Mouse (Mus musculus): Measurements from ENCODE around the gene Spg7. TPM values are rescaled to one million over a fixed set of nuclear protein-coding genes. Genes with fewer than 3 reads are reported as not detected.
"Not testable (repeated sequence)": the region's sequence is repeated elsewhere in the genome, so short reads cannot be mapped to it uniquely, and the experiment has no call there.

Spg7 gene
- polyA plus RNA-seq, 1 experiment from 2014 or later: 47.7 TPM

GRCm38 (mm10) chr8:123024226-123024625, 38.5 kb upstream of the Spg7 start:
- no peak for ATAC-seq (ENCODE audit: insufficient read depth, low FRiP score, low TSS enrichment)
- 97% methylated on average over 2 of the region's 2 CpGs for WGBS

GRCm38 (mm10) chr8:123025951-123026351, 36.8 kb upstream of the Spg7 start:
- WGBS: 88% methylated on average over 3 of the region's 3 CpGs

More at GRCm38 (mm10) chr8:123024226-123024625, 38.5 kb upstream of the Spg7 start:
- no peak overlapping the region for H3K4me3 ChIP-seq (ENCODE audit: low read depth, low read length)
- no peak for DNase-seq (ENCODE audit: low spot score)
- H3K9me3 ChIP-seq (ENCODE audit: control insufficient read depth, low read length): no peaks in the 10 kb centered on the region
- no peaks in the 10 kb centered on the region for H3K27me3 ChIP-seq (ENCODE audit: control insufficient read depth, insufficient read depth, low read length)
- no peak overlapping the region for H3K4me2 ChIP-seq (ENCODE audit: low read depth)
- no peak overlapping the region for H3K9ac ChIP-seq (ENCODE audit: low read length)
- H3K4me1 ChIP-seq (ENCODE audit: control insufficient read depth, insufficient read depth, low read length): peaks cover 3% of the 10 kb centered on the region; the same call in 1 of the 2 replicates
- no peaks in the 10 kb centered on the region for H3K36me3 ChIP-seq (ENCODE audit: control insufficient read depth, insufficient read depth, low read length)
- H3K27ac ChIP-seq (ENCODE audit: low read depth, low read length): no peak overlapping the region

GRCm38 (mm10) chr8:123027786-123028185, 35.0 kb upstream of the Spg7 start:
- no peaks in the 10 kb centered on the region for H3K27me3 ChIP-seq (ENCODE audit: control insufficient read depth, insufficient read depth, low read length)
- no peak overlapping the region for H3K27ac ChIP-seq (ENCODE audit: low read depth, low read length)
- ATAC-seq (ENCODE audit: insufficient read depth, low FRiP score, low TSS enrichment): no peak
- no peak for DNase-seq (ENCODE audit: low spot score)
- no peaks in the 10 kb centered on the region for H3K9me3 ChIP-seq (ENCODE audit: control insufficient read depth, low read length)
- no peaks in the 10 kb centered on the region for H3K36me3 ChIP-seq (ENCODE audit: control insufficient read depth, insufficient read depth, low read length)
- no peak overlapping the region for H3K9ac ChIP-seq (ENCODE audit: low read length)
- no peak overlapping the region for H3K4me3 ChIP-seq (ENCODE audit: low read depth, low read length)
- peaks cover 3% of the 10 kb centered on the region; the same call in 1 of the 2 replicates for H3K4me1 ChIP-seq (ENCODE audit: control insufficient read depth, insufficient read depth, low read length)
- H3K4me2 ChIP-seq (ENCODE audit: low read depth): no peak overlapping the region
- 95% methylated on average over 8 of the region's 8 CpGs for WGBS

More at GRCm38 (mm10) chr8:123025951-123026351, 36.8 kb upstream of the Spg7 start:
- Histone ChIP-seq H3K27ac (ENCODE audit: low read depth, low read length) (no peak overlapping the region), H3K9ac (ENCODE audit: low read length) (no peak overlapping the region), H3K36me3 (ENCODE audit: control insufficient read depth, insufficient read depth, low read length) (no peaks in the 10 kb centered on the region), H3K4me3 (ENCODE audit: low read depth, low read length) (no peak overlapping the region), H3K27me3 (ENCODE audit: control insufficient read depth, insufficient read depth, low read length) (no peaks in the 10 kb centered on the region), H3K9me3 (ENCODE audit: control insufficient read depth, low read length) (no peaks in the 10 kb centered on the region), H3K4me2 (ENCODE audit: low read depth) (no peak overlapping the region), H3K4me1 (ENCODE audit: control insufficient read depth, insufficient read depth, low read length) (peaks cover 3% of the 10 kb centered on the region; the same call in 1 of the 2 replicates)
- ATAC-seq (ENCODE audit: insufficient read depth, low FRiP score, low TSS enrichment): no peak
- no peak for DNase-seq (ENCODE audit: low spot score)

GRCm38 (mm10) chr8:123030091-123030490, 32.7 kb upstream of the Spg7 start:
- not testable (repeated sequence) for H3K27ac ChIP-seq (ENCODE audit: low read depth, low read length); DNase-seq (ENCODE audit: low spot score); H3K36me3 ChIP-seq (ENCODE audit: control insufficient read depth, insufficient read depth, low read length); H3K4me2 ChIP-seq (ENCODE audit: low read depth); H3K4me1 ChIP-seq (ENCODE audit: control insufficient read depth, insufficient read depth, low read length); H3K27me3 ChIP-seq (ENCODE audit: control insufficient read depth, insufficient read depth, low read length); H3K9ac ChIP-seq (ENCODE audit: low read length); ATAC-seq (ENCODE audit: insufficient read depth, low FRiP score, low TSS enrichment); H3K9me3 ChIP-seq (ENCODE audit: control insufficient read depth, low read length); H3K4me3 ChIP-seq (ENCODE audit: low read depth, low read length)
- 93% methylated on average over 4 of the region's 5 CpGs for WGBS

GRCm38 (mm10) chr8:123031321-123031978, 31.3 kb upstream of the Spg7 start:
- H3K4me1 ChIP-seq (ENCODE audit: control insufficient read depth, insufficient read depth, low read length): peaks cover 3% of the 10 kb centered on the region; the same call in 1 of the 2 replicates
- ATAC-seq (ENCODE audit: insufficient read depth, low FRiP score, low TSS enrichment) (no peak), DNase-seq (ENCODE audit: low spot score) (no peak)
- H3K4me3 ChIP-seq (ENCODE audit: low read depth, low read length): no peak overlapping the region
- H3K27ac ChIP-seq (ENCODE audit: low read depth, low read length): no peak overlapping the region
- WGBS: 92% methylated on average over 7 of the region's 7 CpGs
- H3K27me3 ChIP-seq (ENCODE audit: control insufficient read depth, insufficient read depth, low read length): no peaks in the 10 kb centered on the region
- H3K9me3 ChIP-seq (ENCODE audit: control insufficient read depth, low read length): no peaks in the 10 kb centered on the region
- H3K9ac ChIP-seq (ENCODE audit: low read length): no peak overlapping the region
- no peak overlapping the region for H3K4me2 ChIP-seq (ENCODE audit: low read depth)
- H3K36me3 ChIP-seq (ENCODE audit: control insufficient read depth, insufficient read depth, low read length): no peaks in the 10 kb centered on the region

GRCm38 (mm10) chr8:123032730-123033129, 30.0 kb upstream of the Spg7 start:
- Histone ChIP-seq H3K4me2 (ENCODE audit: low read depth) (no peak overlapping the region), H3K9me3 (ENCODE audit: control insufficient read depth, low read length) (no peaks in the 10 kb centered on the region), H3K9ac (ENCODE audit: low read length) (no peak overlapping the region), H3K27me3 (ENCODE audit: control insufficient read depth, insufficient read depth, low read length) (no peaks in the 10 kb centered on the region), H3K36me3 (ENCODE audit: control insufficient read depth, insufficient read depth, low read length) (no peaks in the 10 kb centered on the region), H3K4me3 (ENCODE audit: low read depth, low read length) (no peak overlapping the region), H3K4me1 (ENCODE audit: control insufficient read depth, insufficient read depth, low read length) (no peaks in the 10 kb centered on the region), H3K27ac (ENCODE audit: low read depth, low read length) (no peak overlapping the region)
- ATAC-seq (ENCODE audit: insufficient read depth, low FRiP score, low TSS enrichment) (no peak), DNase-seq (ENCODE audit: low spot score) (no peak)

GRCm38 (mm10) chr8:123033431-123033830, 29.3 kb upstream of the Spg7 start:
- H3K4me3 ChIP-seq (ENCODE audit: low read depth, low read length): no peak overlapping the region
- no peak for DNase-seq (ENCODE audit: low spot score)
- H3K27me3 ChIP-seq (ENCODE audit: control insufficient read depth, insufficient read depth, low read length): no peaks in the 10 kb centered on the region
- H3K4me2 ChIP-seq (ENCODE audit: low read depth): no peak overlapping the region
- ATAC-seq (ENCODE audit: insufficient read depth, low FRiP score, low TSS enrichment): no peak
- H3K4me1 ChIP-seq (ENCODE audit: control insufficient read depth, insufficient read depth, low read length): no peaks in the 10 kb centered on the region
- H3K36me3 ChIP-seq (ENCODE audit: control insufficient read depth, insufficient read depth, low read length): no peaks in the 10 kb centered on the region
- H3K9me3 ChIP-seq (ENCODE audit: control insufficient read depth, low read length): no peaks in the 10 kb centered on the region
- H3K9ac ChIP-seq (ENCODE audit: low read length): no peak overlapping the region
- H3K27ac ChIP-seq (ENCODE audit: low read depth, low read length): no peak overlapping the region

GRCm38 (mm10) chr8:123034171-123034570, 28.6 kb upstream of the Spg7 start:
- H3K4me1 ChIP-seq (ENCODE audit: control insufficient read depth, insufficient read depth, low read length): peaks cover under 1% of the 10 kb centered on the region; the same call in 1 of the 2 replicates
- no peaks in the 10 kb centered on the region for H3K9me3 ChIP-seq (ENCODE audit: control insufficient read depth, low read length)
- H3K27me3 ChIP-seq (ENCODE audit: control insufficient read depth, insufficient read depth, low read length): no peaks in the 10 kb centered on the region
- H3K36me3 ChIP-seq (ENCODE audit: control insufficient read depth, insufficient read depth, low read length): no peaks in the 10 kb centered on the region
- H3K27ac ChIP-seq (ENCODE audit: low read depth, low read length): no peak overlapping the region
- WGBS: 88% methylated on average over 6 of the region's 6 CpGs
- H3K9ac ChIP-seq (ENCODE audit: low read length): no peak overlapping the region
- no peak overlapping the region for H3K4me2 ChIP-seq (ENCODE audit: low read depth)
- no peak for ATAC-seq (ENCODE audit: insufficient read depth, low FRiP score, low TSS enrichment)
- no peak for DNase-seq (ENCODE audit: low spot score)
- no peak overlapping the region for H3K4me3 ChIP-seq (ENCODE audit: low read depth, low read length)

- H3K27ac ChIP-seq (ENCODE audit: low read depth, low read length): no peak overlapping the region
- no peaks in the 10 kb centered on the region for H3K9me3 ChIP-seq (ENCODE audit: control insufficient read depth, low read length)
- no peak overlapping the region for H3K4me2 ChIP-seq (ENCODE audit: low read depth)
- H3K36me3 ChIP-seq (ENCODE audit: control insufficient read depth, insufficient read depth, low read length): no peaks in the 10 kb centered on the region
- peaks cover 16% of the 10 kb centered on the region for H3K4me1 ChIP-seq (ENCODE audit: control insufficient read depth, insufficient read depth, low read length)
- no peak overlapping the region for H3K4me3 ChIP-seq (ENCODE audit: low read depth, low read length)
- H3K27me3 ChIP-seq (ENCODE audit: control insufficient read depth, insufficient read depth, low read length): no peaks in the 10 kb centered on the region
- no peak overlapping the region for H3K9ac ChIP-seq (ENCODE audit: low read length)
- DNase-seq (ENCODE audit: low spot score) (no peak), ATAC-seq (ENCODE audit: insufficient read depth, low FRiP score, low TSS enrichment) (no peak)
- WGBS: 73% methylated on average over 3 of the region's 3 CpGs
Measured at GRCm38 (mm10) chr8:123036956-123037355, 25.8 kb upstream of the Spg7 start.
